Mouse (Mus musculus): ENCODE data around the gene Rflnb. TPM values are rescaled to one million over a fixed set of nuclear protein-coding genes. Genes with fewer than 3 reads are reported as not detected.

Gene Rflnb
- 1 to 10 TPM; 7.9 to 8.4 TPM for total RNA-seq (2021)
- long read RNA-seq, experiment 1, transcript Rflnb-201 (3 exons, 3,512 nt): major isoform, 15 of 19 reads
- long read RNA-seq, experiment 1, partial matches to known transcripts: 0 of 19 reads
- long read RNA-seq, experiment 1, other reads (novel, unspliced or antisense): 4 of 19 reads
- long read RNA-seq, experiment 2, transcript Rflnb-201 (3 exons, 3,512 nt): major isoform, 5 of 7 reads
- long read RNA-seq, experiment 2, partial matches to known transcripts: 0 of 7 reads
- long read RNA-seq, experiment 2, other reads (novel, unspliced or antisense): 2 of 7 reads

- peak; percentile 63 to 65 for DNase-seq (ENCODE audit: low spot score in 2 of 2)
These were observed at the start of gene Rflnb for GRCm38 (mm10) chr11:76027139-76028071. Gene Rflnb, minus strand, starts transcription at chr11:76027782.

GRCm38 (mm10) chr11:76077341-76077740 lies 49.8 kb upstream of the Rflnb start:
- no peak for DNase-seq (ENCODE audit: low spot score in 2 of 2)

GRCm38 (mm10) chr11:76074296-76075093 lies 46.9 kb upstream of the Rflnb start:
- no peak for DNase-seq (ENCODE audit: low spot score in 2 of 2)

DNA sequence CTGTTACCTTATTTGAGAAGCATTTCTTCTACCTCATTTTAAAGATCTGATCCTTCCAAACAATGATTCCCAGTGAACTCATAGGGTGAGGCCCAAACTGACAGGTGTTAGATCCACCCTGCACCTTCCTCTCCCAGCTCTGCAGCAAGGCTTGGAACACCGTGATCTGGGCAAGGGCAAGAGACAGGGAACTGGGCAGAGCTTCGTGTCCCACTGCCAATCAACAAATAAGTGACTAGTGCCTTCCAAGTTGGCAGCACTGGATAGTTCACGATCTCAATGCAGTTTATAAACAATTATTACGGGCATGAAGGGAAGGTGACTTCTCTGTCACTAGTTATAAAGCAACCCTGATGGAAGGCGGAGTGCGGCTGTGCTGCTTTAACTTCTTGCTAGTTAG lies 42.2 kb upstream of the Rflnb start:
- no peak for DNase-seq (ENCODE audit: low spot score in 2 of 2)

GRCm38 (mm10) chr11:76066563-76067156 lies 39.1 kb upstream of the Rflnb start:
- DNase-seq (ENCODE audit: low spot score in 2 of 2): no peak

DNA sequence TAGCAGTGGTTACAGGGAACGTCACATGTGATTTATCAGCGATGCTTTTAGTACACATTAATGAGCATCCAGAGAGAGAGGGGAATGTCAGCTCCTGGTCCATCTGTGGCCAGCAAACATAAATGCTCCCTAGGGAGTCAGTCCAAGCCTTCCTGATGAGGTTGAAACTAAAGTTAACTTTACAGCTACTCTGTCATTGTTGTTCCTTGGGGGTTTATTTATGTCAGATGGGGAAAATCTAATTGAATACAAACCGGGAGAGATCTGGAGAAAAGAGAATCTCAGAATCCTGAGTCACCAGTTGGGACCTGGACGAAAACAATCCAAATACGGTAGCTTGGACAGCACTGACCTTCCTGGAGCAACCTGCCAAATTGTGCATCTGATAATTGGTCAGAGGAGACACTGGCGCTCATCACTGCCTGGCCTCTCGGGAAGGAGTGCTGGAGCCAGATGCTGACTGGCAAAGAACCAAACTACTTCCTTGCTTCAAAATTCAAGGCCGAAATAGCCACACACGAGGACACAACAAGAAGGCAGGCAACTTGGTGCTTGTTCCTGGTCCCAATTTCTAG lies 38.0 kb upstream of the Rflnb start:
- no peak for DNase-seq (ENCODE audit: low spot score in 2 of 2)

DNA sequence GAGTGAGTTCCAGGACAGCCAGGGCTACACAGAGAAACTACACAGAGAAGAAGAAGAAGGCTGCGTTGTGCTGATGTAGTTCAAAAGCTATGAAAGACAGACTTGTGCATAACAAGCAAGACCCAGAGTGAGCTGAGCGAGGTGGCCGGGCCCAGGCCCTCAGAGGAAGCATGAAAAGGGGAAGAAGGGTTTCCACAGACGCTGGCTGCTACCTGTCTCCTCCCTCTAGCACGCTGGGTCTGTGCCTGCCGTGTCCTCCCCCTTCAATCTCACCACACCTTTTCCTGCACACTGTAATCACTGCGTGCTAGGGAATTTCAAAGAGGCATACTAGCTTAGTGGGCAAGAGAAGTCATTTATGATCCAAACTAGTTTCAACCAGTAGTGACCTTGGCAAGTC lies 36.8 kb upstream of the Rflnb start:
- DNase-seq (ENCODE audit: low spot score in 2 of 2): no peak

GRCm38 (mm10) chr11:76060906-76061305 lies 33.3 kb upstream of the Rflnb start:
- no peak for DNase-seq (ENCODE audit: low spot score in 2 of 2)

DNA sequence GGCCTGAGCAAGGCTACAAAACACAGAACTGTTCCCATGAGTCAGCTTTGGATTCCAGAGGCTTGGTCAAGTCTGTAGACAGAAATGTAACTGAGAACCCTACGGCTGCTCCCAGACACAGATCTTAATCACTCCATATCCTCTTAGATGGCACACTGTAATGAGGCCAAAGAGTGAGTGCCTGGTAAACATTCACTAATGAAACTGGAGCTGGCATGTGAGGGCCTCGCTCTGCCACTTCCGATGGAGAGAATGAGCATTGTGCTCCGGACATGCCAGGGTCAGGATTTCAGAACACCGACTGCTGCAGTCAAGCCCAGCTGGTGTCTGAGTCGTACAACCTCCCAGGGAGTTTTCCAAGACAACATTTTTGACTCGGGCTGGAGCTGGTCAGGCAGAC lies 32.4 kb upstream of the Rflnb start:
- DNase-seq (ENCODE audit: low spot score in 2 of 2): no peak

DNA sequence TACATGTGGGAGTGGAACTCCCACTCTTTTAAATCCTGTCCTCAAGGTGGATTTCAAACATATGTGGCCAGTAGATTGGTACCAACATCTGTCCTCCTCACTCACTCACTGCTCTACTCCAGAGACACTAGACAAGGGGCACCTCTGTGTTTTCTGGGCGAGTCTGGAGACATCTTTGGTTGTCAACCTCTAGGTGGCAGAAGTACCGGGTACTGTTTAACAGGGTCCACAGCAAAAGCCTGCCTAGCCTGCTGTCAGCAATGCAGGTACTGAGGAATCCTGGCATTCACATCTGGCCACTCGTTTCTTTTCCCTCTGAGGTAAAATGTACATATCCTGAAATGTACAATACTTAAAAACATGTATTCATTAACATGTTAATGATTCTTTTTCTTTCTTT lies 28.9 kb upstream of the Rflnb start:
- no peak for DNase-seq (ENCODE audit: low spot score in 2 of 2)

GRCm38 (mm10) chr11:76052496-76052895 lies 24.9 kb upstream of the Rflnb start:
- no peak for DNase-seq (ENCODE audit: low spot score in 2 of 2)

DNA sequence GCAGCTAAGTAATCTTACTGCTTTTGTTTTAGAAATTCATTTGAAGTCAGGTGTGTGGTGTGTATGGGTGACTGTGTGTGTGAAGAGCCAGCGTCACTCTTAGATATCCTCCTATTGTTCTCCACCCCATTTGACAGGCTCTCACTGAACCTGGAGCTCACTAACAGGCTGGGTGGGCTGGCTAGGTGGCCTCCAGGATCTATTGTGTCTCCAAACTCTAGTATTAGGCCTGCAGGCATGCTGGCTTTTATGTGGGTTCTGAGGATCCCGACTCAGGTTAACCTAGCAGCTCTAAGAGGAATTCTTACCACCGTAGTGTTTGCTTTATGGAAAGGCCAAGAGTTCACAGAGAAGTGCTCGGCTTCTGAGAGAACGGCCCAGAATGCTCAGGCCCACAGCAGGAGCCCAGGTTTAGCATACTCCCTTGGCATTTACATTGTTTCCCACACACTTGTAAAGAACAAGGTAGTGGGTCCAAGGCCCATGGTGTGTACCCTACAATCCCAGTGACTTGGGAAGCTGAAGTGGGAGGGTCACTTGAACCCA lies 23.5 kb upstream of the Rflnb start:
- DNase-seq (ENCODE audit: low spot score in 2 of 2): no peak

DNA sequence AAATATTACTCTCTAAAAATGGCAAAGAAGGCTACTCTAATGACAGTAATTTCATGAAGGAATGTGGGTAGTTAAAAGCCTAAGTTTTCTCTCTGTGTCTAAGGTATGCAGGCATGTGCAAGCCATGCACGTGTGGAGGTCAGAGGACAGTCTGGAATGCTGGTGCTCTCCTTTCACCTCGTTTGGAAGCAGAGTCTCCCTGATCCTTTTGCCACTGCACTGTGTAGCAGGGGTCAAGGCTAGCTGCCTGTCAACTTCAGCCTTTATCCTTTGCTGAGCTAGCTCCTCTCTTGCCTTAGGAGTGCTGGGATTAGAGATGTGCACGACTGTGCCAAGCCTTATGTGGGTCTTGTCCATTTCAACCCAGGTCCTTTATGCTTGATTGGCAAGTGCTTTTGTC lies 22.9 kb upstream of the Rflnb start:
- DNase-seq (ENCODE audit: low spot score in 2 of 2): no peak

- DNase-seq (ENCODE audit: low spot score in 2 of 2): no peak
These were observed 17.8 kb upstream of the Rflnb start for GRCm38 (mm10) chr11:76045367-76045766.

DNA sequence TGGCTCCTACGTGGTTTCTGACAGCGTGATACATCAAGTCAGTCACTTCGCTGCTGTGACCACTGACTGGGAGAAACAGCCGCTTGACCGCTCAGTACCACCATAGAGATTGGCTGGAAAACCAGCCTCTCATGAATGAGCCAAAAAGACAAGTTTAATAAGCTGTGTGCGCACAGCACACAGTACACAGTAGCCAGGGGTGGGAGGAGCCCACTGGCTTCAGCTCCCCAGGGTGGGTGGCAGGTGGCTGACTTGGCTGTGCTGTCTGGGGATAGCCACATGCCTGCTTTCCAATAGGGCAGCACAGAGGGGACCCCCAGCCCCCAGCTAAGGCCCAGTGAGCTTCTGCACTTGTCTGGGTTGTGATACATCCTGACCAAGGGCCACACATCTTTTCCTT lies 16.9 kb upstream of the Rflnb start:
- DNase-seq (ENCODE audit: low spot score in 2 of 2): no peak

DNA sequence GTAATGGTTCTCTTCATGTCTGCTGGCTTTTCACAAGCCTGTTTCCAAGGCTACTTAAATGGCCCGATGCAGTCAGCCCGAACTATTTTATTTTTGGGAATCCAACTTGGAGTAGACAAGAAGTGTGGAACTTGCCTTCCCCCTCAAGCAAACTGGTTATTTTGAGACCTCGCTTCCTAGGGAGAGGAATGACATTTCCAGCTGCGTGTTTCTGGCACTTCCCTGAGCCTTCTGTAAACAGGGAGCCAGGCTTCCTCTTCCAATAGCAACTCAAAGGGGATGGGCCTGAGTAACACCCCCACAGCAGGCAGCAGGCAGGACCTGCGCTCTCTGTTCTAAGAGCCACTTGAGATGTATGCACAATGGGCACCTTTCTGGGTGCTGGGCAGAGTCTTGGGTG lies 15.3 kb upstream of the Rflnb start:
- DNase-seq (ENCODE audit: low spot score in 2 of 2): peak; percentile 38 to 64

- DNase-seq (ENCODE audit: low spot score in 2 of 2): no peak
These were observed 14.6 kb upstream of the Rflnb start for GRCm38 (mm10) chr11:76042041-76042638.

DNA sequence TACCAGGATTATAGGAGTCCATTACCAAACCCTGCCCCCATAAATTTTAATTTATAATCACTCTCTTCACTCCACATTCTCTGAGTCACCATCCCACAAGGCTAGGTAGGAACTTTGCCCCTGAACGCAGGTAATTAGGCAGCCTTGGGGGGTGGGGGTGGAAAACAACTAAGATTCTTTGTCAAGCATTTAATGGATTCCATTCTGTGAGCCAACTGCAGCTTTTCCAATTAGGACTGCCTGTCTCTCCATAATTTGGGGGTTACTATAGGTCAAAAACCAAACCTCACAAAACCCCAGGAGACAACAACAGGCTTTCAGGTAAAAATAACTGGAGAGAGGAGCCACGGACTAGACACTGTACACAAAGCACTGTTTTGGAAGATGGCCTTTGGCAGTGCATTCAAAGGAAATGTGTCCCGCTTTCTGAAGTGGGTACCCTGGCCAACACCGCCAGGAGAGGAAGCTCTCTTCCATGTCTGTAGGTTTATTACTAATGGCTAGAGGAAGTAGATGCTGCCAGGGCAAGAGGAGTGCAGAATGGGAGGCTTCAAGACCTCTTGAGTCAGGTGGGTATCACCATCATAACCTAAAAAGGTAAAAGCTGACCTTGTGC lies 13.3 kb upstream of the Rflnb start:
- DNase-seq (ENCODE audit: low spot score in 2 of 2): no peak

DNA sequence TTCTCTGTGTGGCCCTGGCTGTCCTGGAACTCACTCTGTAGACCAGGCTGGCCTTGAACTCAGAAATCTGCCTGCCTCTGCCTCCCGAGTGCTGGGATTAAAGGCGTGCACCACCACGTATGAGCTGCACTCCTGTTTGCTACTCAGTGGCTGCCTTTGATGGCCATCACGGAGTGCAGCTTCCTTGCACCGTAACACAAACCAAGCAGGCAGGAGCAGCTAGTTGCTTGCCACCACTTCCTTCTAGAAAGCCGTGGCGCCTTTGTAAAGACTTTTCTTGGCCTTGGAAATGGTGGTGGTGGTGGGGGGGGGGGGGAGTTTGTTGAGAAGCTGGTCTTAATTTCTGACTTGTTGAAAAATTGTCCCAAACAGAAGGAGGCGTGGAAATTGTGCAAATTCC lies 12.5 kb upstream of the Rflnb start:
- no peak for DNase-seq (ENCODE audit: low spot score in 2 of 2)

All from left cerebral cortex, adult 18-20 months (tissue).